Mouse (Mus musculus) 3134 (cell line): ENCODE measurements around the gene Tubgcp6.

Source experiments
- DNase-seq: peaks from one replicate; pipeline ENCODE4 v3.0.0-alpha.2; 2011; ENCODE audit warnings: low spot score; ENCODE audit not compliant: insufficient read length; ENCODE audit errors: extremely low read depth

Tubgcp6 gene

GRCm38 (mm10) chr15:89104425-89104824 is 18.5 kb downstream of the Tubgcp6 start:
- DNase-seq = no peak

- no peak for DNase-seq
Measured at GRCm38 (mm10) chr15:89103921-89104320, 19.0 kb downstream of the Tubgcp6 start.

GRCm38 (mm10) chr15:89102646-89103045 is 20.3 kb downstream of the Tubgcp6 start:
- DNase-seq = no peak

DNA sequence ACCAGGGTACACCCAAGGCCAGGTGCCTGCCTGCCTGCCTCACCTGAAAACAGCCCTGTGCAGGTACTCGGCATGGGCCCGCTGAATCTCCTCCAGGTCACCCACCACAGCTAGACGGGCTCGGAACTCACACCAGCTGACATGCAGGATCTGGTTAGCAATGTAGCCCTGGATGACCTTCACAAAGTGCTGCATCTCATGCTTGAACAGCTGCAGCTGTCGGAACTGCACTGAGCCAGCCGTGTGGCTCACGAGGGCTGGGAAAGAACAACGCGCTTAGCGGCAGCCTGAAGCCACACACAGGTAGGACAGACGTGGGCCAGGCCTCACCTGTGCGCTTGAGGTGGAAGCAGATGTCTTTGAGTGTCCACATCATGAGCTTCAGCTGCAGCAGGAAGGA is 22.1 kb downstream of the Tubgcp6 start:
- DNase-seq = peak; percentile 25

GRCm38 (mm10) chr15:89098616-89099015 is 24.3 kb downstream of the Tubgcp6 start:
- no peak for DNase-seq

- DNase-seq = no peak
Measured at GRCm38 (mm10) chr15:89097450-89097849, 25.5 kb downstream of the Tubgcp6 start.

DNA sequence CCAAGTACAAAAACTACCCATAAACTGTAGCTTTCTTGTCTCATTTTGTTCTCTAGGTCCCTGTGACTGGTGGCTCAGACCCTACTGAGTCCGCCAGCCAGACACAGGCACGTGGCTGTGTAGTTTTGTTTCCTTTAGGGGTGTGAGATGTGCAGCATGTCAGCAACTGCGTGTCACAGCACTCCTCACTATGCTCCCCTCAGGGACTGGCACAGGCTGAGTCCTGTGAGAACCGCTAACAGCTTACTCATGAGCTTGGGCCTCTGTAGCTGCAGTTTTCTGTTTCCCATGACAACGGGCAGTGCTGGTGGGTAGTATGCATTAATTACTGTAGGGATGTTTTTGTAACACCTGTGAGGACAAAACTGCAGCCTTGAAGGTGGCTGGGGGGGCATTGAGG is 30.7 kb downstream of the Tubgcp6 start:
- DNase-seq = no peak

- no peak for DNase-seq
Measured at GRCm38 (mm10) chr15:89090662-89091061, 32.2 kb downstream of the Tubgcp6 start.

- no peak for DNase-seq
Measured at GRCm38 (mm10) chr15:89089248-89090051, 33.5 kb downstream of the Tubgcp6 start.

- peak; percentile 86 for DNase-seq
Measured at GRCm38 (mm10) chr15:89088607-89089247, 34.2 kb downstream of the Tubgcp6 start, which contains the start of gene Selenoo. Selenoo (plus strand) TSS chr15:89089084.

DNA sequence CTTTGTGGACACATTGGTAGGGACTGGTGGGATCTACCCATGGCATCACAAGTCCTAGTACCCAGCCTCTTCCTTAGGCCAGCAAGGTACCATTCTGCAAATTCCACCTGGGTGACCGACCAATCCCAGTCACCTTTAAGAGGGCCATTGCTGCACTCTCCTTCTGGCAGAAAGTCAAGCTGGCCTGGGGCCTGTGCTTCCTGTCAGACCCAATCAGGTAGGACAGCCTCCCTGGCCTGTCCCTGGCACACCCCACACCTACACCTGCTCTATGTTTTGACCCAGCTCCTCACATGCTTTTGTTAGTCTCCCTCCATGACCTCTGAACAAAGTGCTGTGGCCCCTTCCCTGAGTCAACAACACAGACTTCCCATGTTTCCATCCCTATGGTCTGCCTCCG is 38.1 kb downstream of the Tubgcp6 start:
- no peak for DNase-seq

- DNase-seq = no peak
Measured at GRCm38 (mm10) chr15:89083906-89084305, 39.0 kb downstream of the Tubgcp6 start.

DNA sequence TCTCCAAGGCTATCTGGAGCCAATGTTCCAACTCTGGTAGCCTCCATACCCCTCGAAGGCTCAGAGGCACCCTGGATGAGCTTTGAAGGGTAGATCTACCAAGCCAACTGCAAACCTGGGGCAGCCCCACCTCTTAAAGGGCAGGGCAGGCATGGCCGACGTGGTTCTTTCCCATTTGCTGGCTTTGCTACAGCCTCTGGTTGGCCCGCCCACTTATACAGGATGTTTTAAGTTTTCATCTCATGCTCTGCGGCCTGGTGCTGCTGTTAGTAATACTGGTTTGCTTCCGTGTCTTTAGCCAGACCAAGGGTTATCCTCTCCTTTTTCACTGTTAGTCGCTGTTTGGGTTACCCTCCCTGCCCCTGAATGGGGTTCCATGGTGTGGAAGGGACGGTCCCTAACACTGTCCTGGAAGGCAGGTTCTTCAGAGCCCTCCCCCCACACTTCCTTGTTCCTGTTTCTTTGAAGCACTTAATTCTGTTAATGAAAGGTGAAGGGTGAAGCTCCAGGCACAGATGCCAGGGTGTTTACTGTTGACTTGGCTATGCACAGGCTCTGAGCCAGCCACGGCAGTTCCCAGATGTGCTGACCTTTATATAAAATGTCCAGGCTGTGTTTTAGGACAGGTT is 44.6 kb downstream of the Tubgcp6 start:
- DNase-seq = peak; percentile 74

DNA sequence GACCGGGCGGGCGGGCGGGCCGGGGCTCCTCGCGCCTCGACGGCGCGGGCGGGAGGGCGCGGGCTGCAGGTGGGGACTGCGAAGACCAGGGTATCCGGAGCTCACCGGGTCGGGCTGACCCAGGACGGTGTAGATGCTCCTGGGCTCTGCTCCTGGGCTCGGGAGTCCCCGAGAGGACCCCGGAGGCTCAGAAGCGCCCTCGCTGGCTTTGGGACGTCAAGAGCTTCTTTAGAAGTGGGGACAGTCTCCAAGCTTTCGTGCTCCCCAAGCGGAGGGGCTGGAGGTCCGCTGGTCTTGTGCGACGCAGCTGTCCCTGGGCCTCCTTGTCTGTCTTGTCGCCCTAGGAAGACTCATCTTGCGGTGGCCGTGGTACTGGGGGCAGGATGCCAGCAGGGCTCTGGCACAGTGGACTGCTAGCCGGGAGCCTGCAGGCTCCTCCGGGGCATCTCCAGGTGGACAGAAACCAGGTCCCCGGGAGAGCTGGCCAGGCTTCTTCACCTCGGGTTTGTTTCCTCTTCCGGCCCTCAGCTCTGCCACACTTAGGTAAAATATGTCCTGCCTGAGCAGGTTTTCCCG is 46.7 kb downstream of the Tubgcp6 start:
- DNase-seq = peak; percentile 86

DNA sequence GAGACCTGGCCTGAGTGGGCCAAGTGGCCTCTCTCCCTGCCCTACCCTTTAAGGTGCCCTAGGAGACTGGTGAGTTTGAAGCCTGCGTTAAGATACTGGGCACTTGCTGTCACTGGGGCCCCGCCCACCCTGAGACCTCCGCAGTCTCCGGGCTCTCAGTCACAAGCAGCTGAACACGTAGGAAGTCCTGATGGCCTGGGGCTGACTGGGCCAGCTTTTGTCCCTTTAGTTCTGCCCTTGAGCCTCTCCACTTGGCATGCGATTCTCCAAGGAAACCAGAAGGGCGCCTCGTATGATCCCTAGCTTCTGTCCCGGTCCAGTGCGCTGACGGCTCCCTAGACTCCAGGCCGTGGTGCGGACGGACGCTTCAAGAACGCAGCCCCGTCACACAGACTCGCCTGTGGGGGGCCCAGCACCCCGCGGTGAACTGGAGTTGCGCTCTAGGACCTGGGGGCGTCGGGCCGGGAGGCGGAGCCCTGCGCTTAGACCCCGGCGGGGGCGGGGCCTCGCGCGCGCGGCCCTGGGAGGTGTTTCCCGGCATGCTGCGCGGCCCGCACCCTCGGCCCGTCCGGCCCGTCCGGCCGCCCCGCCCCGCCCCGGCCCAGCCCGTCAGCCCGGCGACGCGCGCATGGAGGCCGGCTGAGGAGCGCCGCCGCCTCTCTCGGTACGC is 47.3 kb downstream of the Tubgcp6 start:
- peak; percentile 94 for DNase-seq

GRCm38 (mm10) chr15:89074613-89075477 is 48.1 kb downstream of the Tubgcp6 start, which contains the start of gene Trabd:
Trabd (plus strand) TSS chr15:89075124.
- DNase-seq = no peak

GRCm38 (mm10) chr15:89073993-89074603 is 48.8 kb downstream of the Tubgcp6 start:
- DNase-seq = no peak

DNA sequence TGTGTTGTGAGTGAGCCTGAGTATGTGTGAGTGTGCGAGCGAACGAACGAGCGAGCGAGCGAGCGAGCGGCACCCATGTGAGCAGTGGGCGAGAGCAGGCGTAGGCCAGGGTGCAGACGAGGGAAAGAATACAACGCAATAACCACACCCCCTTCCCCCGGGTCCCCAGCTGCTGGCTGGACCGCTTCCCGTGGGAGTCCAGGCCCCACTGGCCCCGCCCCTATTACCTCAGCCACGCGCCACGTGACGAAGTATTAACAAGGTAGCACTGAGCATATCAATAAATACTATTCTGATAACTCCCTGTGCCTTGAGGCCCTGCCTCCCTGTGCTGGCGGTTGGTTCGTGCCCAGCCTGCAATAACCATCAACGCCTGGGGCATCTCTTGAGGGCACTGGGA is 52.3 kb downstream of the Tubgcp6 start:
- no peak for DNase-seq

DNA sequence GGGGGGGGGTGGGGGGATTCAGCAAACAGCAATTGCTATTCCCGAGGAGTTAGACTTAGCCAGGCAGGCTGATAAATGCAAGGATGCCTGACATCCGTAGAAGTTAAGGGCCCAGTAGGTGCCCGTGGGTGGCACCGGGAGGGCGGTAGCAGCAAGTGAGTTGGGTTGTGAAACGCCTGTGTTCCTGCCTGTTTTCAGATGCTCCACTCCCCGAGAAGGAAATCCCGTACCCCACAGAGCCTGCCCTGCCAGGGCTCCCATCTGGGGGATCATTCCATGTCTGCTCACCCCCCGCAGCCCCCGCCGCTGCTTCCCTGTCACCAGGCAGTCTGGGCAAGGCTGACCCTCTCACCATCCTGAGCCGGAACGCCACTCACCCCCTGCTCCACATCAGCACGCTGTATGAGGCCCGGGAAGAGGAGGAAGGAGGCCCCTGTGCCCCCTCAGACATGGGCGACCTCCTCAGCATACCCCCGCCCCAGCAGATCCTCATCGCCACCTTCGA is 53.5 kb downstream of the Tubgcp6 start:
- no peak for DNase-seq
